Mouse (Mus musculus): Measurements from ENCODE around the gene Slc44a3. TPM values are rescaled to one million over a fixed set of nuclear protein-coding genes. Genes with fewer than 3 reads are reported as not detected.

The Slc44a3 gene
- total RNA-seq, 2 experiments from 2014 or later: 3.1 TPM; not detected in 1

DNA sequence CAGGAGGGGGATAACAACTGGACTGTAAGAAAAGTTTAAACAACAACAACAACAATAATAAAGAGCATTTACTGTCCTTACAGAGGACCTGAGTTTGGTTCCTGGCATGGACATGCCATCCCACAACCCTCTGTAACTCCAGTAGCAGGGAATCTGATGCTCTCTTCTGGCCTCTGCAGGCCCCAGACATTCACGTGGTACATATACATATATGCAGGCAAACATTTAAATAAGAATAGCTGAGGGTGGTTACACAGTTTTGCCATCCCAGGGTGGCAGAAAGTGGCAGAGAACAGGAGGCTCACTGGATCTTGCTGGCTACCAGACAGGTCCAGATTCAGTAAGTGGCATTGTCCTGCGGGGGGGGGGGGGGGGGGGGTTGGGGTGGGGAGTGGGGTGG is 64.1 kb downstream of the Slc44a3 start:
- no peak for ATAC-seq (replicated peaks; ENCODE audit: low FRiP score, low TSS enrichment, poor library complexity, severe bottlenecking)

DNA sequence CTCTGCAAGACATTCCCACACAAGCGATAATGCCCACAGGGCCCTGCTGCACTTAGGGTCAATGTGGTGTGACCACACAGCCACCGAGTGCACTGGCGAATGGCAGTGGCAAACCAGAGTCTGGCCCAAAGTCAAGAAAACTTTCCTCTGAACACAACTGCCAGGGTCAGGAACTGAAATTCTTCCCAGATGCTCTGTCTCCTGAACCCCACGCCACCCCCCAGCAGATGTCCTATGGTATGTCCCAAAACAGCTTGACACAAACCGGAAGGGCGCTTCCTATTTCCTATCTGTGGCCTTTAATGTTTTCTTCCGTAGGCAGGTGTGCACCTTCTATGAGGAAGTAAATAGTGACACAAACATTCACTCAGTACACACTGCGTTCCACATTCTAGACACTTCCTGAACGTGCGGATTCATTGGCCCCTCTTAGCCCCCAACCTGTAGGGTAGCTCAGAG is 65.1 kb downstream of the Slc44a3 start:
- ATAC-seq (replicated peaks; ENCODE audit: low FRiP score, low TSS enrichment, poor library complexity, severe bottlenecking): peak; percentile 71

- no peak for ATAC-seq (replicated peaks; ENCODE audit: low FRiP score, low TSS enrichment, poor library complexity, severe bottlenecking)
These were observed 66.4 kb downstream of the Slc44a3 start for GRCm38 (mm10) chr3:121465795-121466194.

- no peak for ATAC-seq (replicated peaks; ENCODE audit: low FRiP score, low TSS enrichment, poor library complexity, severe bottlenecking)
These were observed 67.4 kb downstream of the Slc44a3 start for GRCm38 (mm10) chr3:121464733-121465305.

GRCm38 (mm10) chr3:121462782-121463181 is 69.4 kb downstream of the Slc44a3 start:
- no peak for ATAC-seq (replicated peaks; ENCODE audit: low FRiP score, low TSS enrichment, poor library complexity, severe bottlenecking)

DNA sequence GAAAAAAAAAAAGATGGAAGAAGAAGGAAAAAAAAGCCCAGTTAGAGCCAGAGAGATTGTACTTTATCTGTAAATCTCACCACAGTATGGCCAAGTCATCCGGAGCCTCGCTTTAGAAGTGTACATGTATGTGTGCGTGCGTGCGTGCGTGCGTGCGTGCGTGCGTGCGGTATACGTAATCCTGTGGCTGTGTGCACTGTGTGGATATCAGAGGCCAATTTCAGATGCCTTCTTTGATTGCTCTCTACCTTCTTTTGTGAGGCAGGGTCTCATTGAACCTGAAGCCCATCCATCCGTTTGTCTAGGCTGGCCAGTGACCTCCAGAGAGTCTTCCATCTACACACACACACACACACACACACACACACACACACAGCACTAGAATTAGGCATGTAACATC is 70.7 kb downstream of the Slc44a3 start:
- ATAC-seq (replicated peaks; ENCODE audit: low FRiP score, low TSS enrichment, poor library complexity, severe bottlenecking): no peak

DNA sequence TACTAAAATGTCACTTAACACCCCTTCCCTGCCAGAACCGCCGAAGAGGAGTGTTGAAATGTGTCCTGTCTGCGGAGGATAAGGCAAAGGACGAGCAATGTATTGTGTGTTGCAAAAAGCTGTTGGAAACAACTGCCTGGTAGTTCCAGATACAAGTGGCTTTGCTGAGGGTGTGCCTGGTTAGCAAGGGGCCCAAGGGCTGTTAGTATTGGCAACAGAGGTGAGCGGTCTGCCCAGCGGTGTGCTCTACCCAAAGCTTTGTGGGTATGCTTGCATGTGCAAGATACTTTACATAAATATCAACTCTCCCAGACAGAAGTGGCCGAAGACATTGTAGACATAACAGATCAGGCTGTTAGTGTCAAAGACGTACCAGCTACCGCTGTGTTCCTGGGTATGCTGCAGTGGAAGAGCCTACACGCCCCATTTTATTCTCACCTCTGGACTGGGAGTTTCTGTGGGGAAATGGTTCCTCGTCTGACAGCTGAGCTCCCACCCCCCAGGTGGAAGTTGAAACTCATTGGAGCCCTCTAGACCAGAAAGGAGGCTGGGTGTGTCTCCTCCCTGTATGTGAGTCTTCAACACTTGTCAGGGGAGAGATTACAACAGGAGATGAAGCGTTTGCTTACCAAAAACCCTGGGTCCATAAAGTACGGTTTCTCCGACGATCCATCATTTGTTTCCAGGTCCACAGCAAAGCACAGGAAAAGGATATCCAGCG is 71.6 kb downstream of the Slc44a3 start:
- peak; percentile 96 for ATAC-seq (replicated peaks; ENCODE audit: low FRiP score, low TSS enrichment, poor library complexity, severe bottlenecking)

GRCm38 (mm10) chr3:121458545-121459492 is 73.4 kb downstream of the Slc44a3 start:
- peak; percentile 28 for ATAC-seq (replicated peaks; ENCODE audit: low FRiP score, low TSS enrichment, poor library complexity, severe bottlenecking)

DNA sequence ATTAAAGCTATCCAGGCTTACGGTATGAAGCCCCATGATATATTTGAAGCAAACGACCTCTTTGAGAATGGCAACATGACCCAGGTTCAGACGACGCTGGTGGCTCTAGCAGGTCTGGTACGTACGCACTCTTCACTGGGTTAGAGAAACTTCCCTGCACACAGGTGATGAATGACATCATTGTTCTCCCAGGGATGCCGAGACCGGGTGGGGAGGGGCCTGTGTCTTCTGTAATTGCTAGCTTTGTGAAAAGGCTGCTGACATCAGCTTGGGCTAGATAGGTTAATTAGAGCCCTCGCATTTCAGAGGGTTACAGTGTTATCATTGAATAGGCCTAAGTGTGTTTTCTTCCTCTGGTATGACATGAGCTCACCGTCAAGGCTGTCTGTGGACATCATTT is 80.8 kb downstream of the Slc44a3 start:
- ATAC-seq (replicated peaks; ENCODE audit: low FRiP score, low TSS enrichment, poor library complexity, severe bottlenecking): no peak

GRCm38 (mm10) chr3:121449527-121449926 is 82.7 kb downstream of the Slc44a3 start:
- no peak for ATAC-seq (replicated peaks; ENCODE audit: low FRiP score, low TSS enrichment, poor library complexity, severe bottlenecking)

DNA sequence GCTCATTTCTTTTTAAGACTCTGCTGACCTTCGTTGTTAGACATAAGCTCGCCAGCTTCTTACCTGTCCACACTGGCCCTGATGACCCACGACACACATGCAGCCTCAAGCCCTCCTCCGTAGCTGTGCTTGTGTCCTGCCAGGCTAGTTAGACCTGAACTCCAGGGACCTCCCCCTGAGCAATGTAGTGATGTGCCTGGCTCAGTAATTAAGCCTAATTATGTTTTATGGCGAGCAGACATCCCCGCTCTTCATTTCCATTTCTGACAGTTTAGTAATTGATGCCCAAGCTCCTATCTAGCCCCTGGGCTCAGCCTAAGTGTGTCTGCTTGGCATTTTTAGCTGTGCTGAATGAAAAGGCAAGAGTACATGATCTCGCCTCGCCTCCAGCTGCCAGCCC is 83.6 kb downstream of the Slc44a3 start:
- ATAC-seq (replicated peaks; ENCODE audit: low FRiP score, low TSS enrichment, poor library complexity, severe bottlenecking): no peak

DNA sequence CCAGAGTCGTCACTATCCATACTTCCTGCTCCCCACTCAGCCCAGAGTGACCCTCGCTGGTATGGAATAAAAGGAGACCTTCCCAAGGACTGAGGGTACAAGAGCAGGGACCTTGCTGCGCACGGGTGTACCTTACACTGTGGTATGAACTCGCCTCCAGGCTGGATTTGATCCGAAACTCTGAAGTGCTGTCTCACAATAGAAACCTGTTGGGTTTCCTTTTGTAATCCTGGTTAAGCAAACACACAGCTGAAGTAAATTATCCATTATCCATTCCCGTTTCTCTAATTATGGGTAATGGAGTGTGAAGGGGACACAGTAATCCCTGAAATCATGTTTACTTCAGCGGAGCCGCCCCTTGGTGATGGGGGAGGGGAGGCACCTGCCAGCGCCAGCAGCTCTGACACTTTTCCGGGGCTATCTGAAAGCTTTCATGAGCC is 84.2 kb downstream of the Slc44a3 start:
- ATAC-seq (replicated peaks; ENCODE audit: low FRiP score, low TSS enrichment, poor library complexity, severe bottlenecking): no peak

GRCm38 (mm10) chr3:121446454-121446853 is 85.8 kb downstream of the Slc44a3 start:
- ATAC-seq (replicated peaks; ENCODE audit: low FRiP score, low TSS enrichment, poor library complexity, severe bottlenecking): 0 out of 2 replicates have a peak, but pooled peaks have one; percentile 29

DNA sequence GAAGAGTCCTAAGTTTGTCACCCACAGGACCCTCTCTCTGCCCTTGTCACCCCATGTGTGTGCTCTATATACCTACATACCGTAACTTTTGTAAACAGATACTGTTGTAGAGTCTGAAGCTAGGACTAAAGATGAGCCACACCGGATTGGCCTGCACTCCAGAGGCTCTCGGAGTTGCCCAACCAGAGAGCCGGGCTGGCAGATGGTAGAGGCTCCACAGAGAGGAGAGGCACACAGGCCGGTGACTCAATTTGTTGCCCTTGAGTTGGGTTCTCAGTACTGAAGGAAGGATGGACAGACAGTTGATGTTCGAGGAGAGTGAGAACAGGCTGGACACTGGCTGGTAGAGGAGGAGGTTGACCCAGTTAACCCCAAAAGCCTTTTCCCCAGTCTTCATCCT is 87.8 kb downstream of the Slc44a3 start:
- ATAC-seq (replicated peaks; ENCODE audit: low FRiP score, low TSS enrichment, poor library complexity, severe bottlenecking): no peak

- ATAC-seq (replicated peaks; ENCODE audit: low FRiP score, low TSS enrichment, poor library complexity, severe bottlenecking): peak; percentile 48; the same call in 1 of the 2 replicates
These were observed 88.3 kb downstream of the Slc44a3 start for GRCm38 (mm10) chr3:121443861-121444271.

DNA sequence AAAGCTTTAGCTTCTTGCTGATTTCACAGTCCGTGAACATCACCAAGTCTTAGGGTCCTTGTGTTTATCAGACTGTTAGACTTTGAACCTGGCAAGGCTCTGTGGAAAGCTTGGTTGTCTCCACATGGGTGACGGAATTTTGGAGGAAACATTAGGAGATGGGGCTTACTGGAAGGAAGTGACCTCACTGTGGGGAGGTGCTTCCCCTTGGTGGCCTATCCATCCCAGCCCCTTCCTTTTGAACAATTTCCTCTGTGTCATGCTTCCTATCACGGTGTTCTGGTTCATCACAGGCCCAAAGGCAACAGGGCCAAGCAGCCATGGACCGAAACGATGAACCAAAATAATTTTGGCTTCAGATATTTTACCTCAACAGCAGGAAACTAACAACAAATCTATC is 89.9 kb downstream of the Slc44a3 start:
- ATAC-seq (replicated peaks; ENCODE audit: low FRiP score, low TSS enrichment, poor library complexity, severe bottlenecking): no peak

DNA sequence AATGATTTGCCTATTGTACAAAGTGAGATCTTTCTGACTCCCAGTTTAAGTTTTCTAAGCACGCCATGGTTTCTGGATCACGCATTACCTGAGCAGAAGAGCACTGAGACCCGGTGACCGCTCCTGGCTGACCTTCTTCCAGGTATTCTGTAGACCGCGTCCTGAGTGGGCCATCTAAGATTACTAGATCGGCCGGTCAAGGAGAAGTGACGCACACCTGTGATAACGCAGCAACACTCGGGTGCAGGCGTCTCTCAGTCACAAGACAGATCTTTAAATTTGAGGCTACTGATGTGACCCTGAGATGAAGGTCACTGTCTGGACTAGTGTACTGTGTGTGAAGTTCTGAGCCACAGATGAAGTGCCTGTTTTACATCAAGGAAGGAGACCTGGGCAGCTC is 90.7 kb downstream of the Slc44a3 start:
- no peak for ATAC-seq (replicated peaks; ENCODE audit: low FRiP score, low TSS enrichment, poor library complexity, severe bottlenecking)

GRCm38 (mm10) chr3:121439623-121440161 is 92.5 kb downstream of the Slc44a3 start:
- no peak for ATAC-seq (replicated peaks; ENCODE audit: low FRiP score, low TSS enrichment, poor library complexity, severe bottlenecking)

- ATAC-seq (replicated peaks; ENCODE audit: low FRiP score, low TSS enrichment, poor library complexity, severe bottlenecking): no peak
These were observed 94.2 kb downstream of the Slc44a3 start for GRCm38 (mm10) chr3:121437996-121438395.

DNA sequence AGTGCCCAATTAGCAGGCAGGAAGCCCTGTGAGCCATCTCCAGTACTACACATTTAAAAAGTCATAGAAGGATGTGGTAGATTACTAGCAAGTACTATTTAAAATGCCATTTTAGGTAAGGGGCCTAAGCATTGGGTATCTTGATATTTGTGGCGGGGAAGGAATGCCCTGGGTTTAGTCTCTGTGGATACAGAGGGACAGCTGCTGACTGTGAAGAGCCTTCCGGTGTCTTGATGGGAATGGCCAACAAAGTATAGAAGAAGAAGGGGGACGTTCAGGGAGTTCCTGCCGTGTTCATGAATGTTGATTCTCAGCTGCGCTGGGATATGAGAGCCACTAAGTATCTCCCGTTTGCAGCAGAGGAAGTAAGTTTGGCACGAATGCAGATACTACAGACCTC is 95.1 kb downstream of the Slc44a3 start:
- no peak for ATAC-seq (replicated peaks; ENCODE audit: low FRiP score, low TSS enrichment, poor library complexity, severe bottlenecking)
